12 mouse cellular contexts compared by ENCODE assay signal in genomic region chr6:8486391-8487043, GRCm38 (mm10). TPM values are rescaled to one million over a fixed set of nuclear protein-coding genes. Genes with fewer than 3 reads are reported as not detected.
A peak's percentile ranks its signal among the peaks of the same experiment; 100 is the strongest.
DNase-seq lines count a peak whose midpoint lies in the region; ATAC-seq and TF ChIP-seq lines count a peak whose summit lies in the region.
"Had no signal": no experiment of that assay in that cellular context is flagged by ENCODE, and none has a peak within 500 bp of the region (broad histone marks: within the 10 kb centered on the region; RNA-seq: fewer than 3 reads in every experiment).

No protein-coding gene starts in this region.

- H3K9me3 ChIP-seq in forebrain, postnatal 0 days (ENCODE audit: low read length), result no peaks in the 10 kb centered on the region
- H3K9me3 ChIP-seq in forebrain, embryonic 13.5 days (replicated peaks), result no peaks in the 10 kb centered on the region
- no peaks in the 10 kb centered on the region for H3K9me3 ChIP-seq in liver, embryonic 13.5 days (replicated peaks)
- H3K9me3 ChIP-seq in midbrain, postnatal 0 days (ENCODE audit: low read length), result no peaks in the 10 kb centered on the region
- H3K9me3 ChIP-seq: limb, embryonic 12.5 days had no signal

- peak; percentile 16 for DNase-seq in forebrain, postnatal 0 days
- no peak for DNase-seq in spleen, adult 2 months (ENCODE audit: low read depth in 1 of 2, low spot score in 2 of 2)
- DNase-seq in spleen, postnatal 36 days (ENCODE audit: low spot score in 2 of 2), result no peak
- DNase-seq in liver, embryonic 13.5 days, result no peak
- no peak for DNase-seq in midbrain, postnatal 0 days (ENCODE audit: low spot score)
- DNase-seq in cerebellum, postnatal 10 days, result no peak
- DNase-seq: adrenal gland, adult 8-10 months; right cerebral cortex, adult 18-20 months had no signal

- no peak overlapping the region for H3K9ac ChIP-seq in forebrain, postnatal 0 days
- H3K9ac ChIP-seq in forebrain, embryonic 13.5 days, result no peak overlapping the region
- peak overlapping the region; percentile 60 for H3K9ac ChIP-seq in liver, embryonic 13.5 days
- no peak overlapping the region for H3K9ac ChIP-seq in midbrain, postnatal 0 days (replicated peaks; ENCODE audit: low read length, poor library complexity, severe bottlenecking)
- H3K9ac ChIP-seq: limb, embryonic 12.5 days had no signal

- H3K27ac ChIP-seq in forebrain, postnatal 0 days (ENCODE audit: low read depth, low read length), result no peak overlapping the region
- no peak overlapping the region for H3K27ac ChIP-seq in forebrain, embryonic 13.5 days
- peak overlapping the region; percentile 84 for H3K27ac ChIP-seq in spleen, adult 2 months (ENCODE audit: insufficient read depth, low read length)
- H3K27ac ChIP-seq in liver, embryonic 13.5 days, result peak overlapping the region; percentile 93
- no peak overlapping the region for H3K27ac ChIP-seq in midbrain, postnatal 0 days (ENCODE audit: low read depth, low read length)
- H3K27ac ChIP-seq: limb, embryonic 12.5 days; macrophage had no signal

- no peak overlapping the region for H3K4me2 ChIP-seq in forebrain, postnatal 0 days (ENCODE audit: low read depth)
- no peak overlapping the region for H3K4me2 ChIP-seq in forebrain, embryonic 13.5 days
- peak overlapping the region; percentile 61 for H3K4me2 ChIP-seq in liver, embryonic 13.5 days
- no peak overlapping the region for H3K4me2 ChIP-seq in midbrain, postnatal 0 days (ENCODE audit: low read depth, low read length, poor library complexity, severe bottlenecking)
- H3K4me2 ChIP-seq: limb, embryonic 12.5 days had no signal

- no peak for TF ChIP-seq POLR2A in spleen, adult 2 months (IDR thresholded peaks at IDR 0.05; ENCODE audit: low read depth, low read length)

- no peak overlapping the region for H3K4me3 ChIP-seq in forebrain, postnatal 0 days (ENCODE audit: low read depth, low read length)
- H3K4me3 ChIP-seq in forebrain, embryonic 13.5 days, result no peak overlapping the region
- H3K4me3 ChIP-seq in spleen, adult 2 months (ENCODE audit: extremely low read depth, insufficient read depth, insufficient read length), result no peak overlapping the region
- H3K4me3 ChIP-seq in liver, embryonic 13.5 days (replicated peaks), result peak overlapping the region; percentile 43; the same call in 1 of the 2 replicates
- H3K4me3 ChIP-seq in midbrain, postnatal 0 days (ENCODE audit: low read depth, low read length), result no peak overlapping the region
- H3K4me3 ChIP-seq: limb, embryonic 12.5 days had no signal

- no peaks in the 10 kb centered on the region for H3K36me3 ChIP-seq in forebrain, postnatal 0 days (ENCODE audit: insufficient read depth)
- no peaks in the 10 kb centered on the region for H3K36me3 ChIP-seq in forebrain, embryonic 13.5 days (ENCODE audit: poor library complexity, severe bottlenecking)
- H3K36me3 ChIP-seq in spleen, adult 2 months (ENCODE audit: control insufficient read depth, insufficient read depth, low read length), result no peaks in the 10 kb centered on the region
- no peaks in the 10 kb centered on the region for H3K36me3 ChIP-seq in liver, embryonic 13.5 days
- no peaks in the 10 kb centered on the region for H3K36me3 ChIP-seq in midbrain, postnatal 0 days (ENCODE audit: insufficient read depth, low read length)
- H3K36me3 ChIP-seq: limb, embryonic 12.5 days had no signal

- H3K4me1 ChIP-seq in forebrain, postnatal 0 days (ENCODE audit: insufficient read depth), result no peaks in the 10 kb centered on the region
- H3K4me1 ChIP-seq in forebrain, embryonic 13.5 days, result peaks cover 10% of the 10 kb centered on the region
- H3K4me1 ChIP-seq in spleen, adult 2 months (ENCODE audit: control insufficient read depth, insufficient read depth, insufficient read length), result peaks cover 15% of the 10 kb centered on the region
- H3K4me1 ChIP-seq in liver, embryonic 13.5 days (replicated peaks), result peaks cover 47% of the 10 kb centered on the region
- no peaks in the 10 kb centered on the region for H3K4me1 ChIP-seq in midbrain, postnatal 0 days (ENCODE audit: insufficient read depth, low read length)

- no peak; the same call in 1 of the 2 replicates for ATAC-seq in forebrain, postnatal 0 days
- no peak; the same call in 1 of the 2 replicates for ATAC-seq in forebrain, embryonic 13.5 days
- ATAC-seq in liver, embryonic 13.5 days (ENCODE audit: low read depth), result no peak
- no peak for ATAC-seq in midbrain, postnatal 0 days (ENCODE audit: low FRiP score)
- no peak for ATAC-seq in megakaryocyte, adult 5-6 weeks (ENCODE audit: poor library complexity, severe bottlenecking)

- TF ChIP-seq CTCF in forebrain, postnatal 0 days (IDR thresholded peaks at IDR 0.05; ENCODE audit: low read depth), result 0 out of 2 replicates have a peak, but pooled peaks have one; percentile 11
- TF ChIP-seq CTCF in spleen, adult 2 months (IDR thresholded peaks at IDR 0.05; ENCODE audit: extremely low read depth, insufficient read depth, insufficient read length, insufficient replicate concordance), result no peak
- peak; percentile 31 for TF ChIP-seq CTCF in midbrain, postnatal 0 days (IDR thresholded peaks at IDR 0.05)

- 69% methylated on average over 17 of the region's 17 CpGs for WGBS in forebrain, postnatal 0 days
- 61% methylated on average over 17 of the region's 17 CpGs for WGBS in forebrain, embryonic 13.5 days
- 92% methylated on average over 17 of the region's 17 CpGs for WGBS in spleen, adult 2 months
- 82% methylated on average over 17 of the region's 17 CpGs for WGBS in liver, embryonic 13.5 days (ENCODE audit: insufficient replicate concordance)
- 65% methylated on average over 17 of the region's 17 CpGs for WGBS in midbrain, postnatal 0 days

- H3K27me3 ChIP-seq in forebrain, postnatal 0 days (ENCODE audit: insufficient read depth, low read length), result no peaks in the 10 kb centered on the region
- H3K27me3 ChIP-seq in forebrain, embryonic 13.5 days, result no peaks in the 10 kb centered on the region
- H3K27me3 ChIP-seq in spleen, adult 2 months (ENCODE audit: control insufficient read depth, insufficient read depth, low read length), result no peaks in the 10 kb centered on the region
- H3K27me3 ChIP-seq in liver, embryonic 13.5 days, result no peaks in the 10 kb centered on the region
- no peaks in the 10 kb centered on the region for H3K27me3 ChIP-seq in midbrain, postnatal 0 days (ENCODE audit: insufficient read depth, low read length)
- H3K27me3 ChIP-seq: limb, embryonic 12.5 days had no signal

RNA-seq across cellular contexts. Expression of gene Glcci1, which starts 22.9 kb away (rescaled TPM):
- 26.4 and 41.7 TPM in 2 replicates for total RNA-seq in forebrain, postnatal 0 days (2014; rRNA removed)
- 8.9 and 9.9 TPM in 2 replicates for polyA plus RNA-seq in forebrain, postnatal 0 days (2015; fragmentation: Nextera tagmentation; extraction: Ambion mirVana)
- polyA plus RNA-seq in forebrain, embryonic 13.5 days (2015; fragmentation: Nextera tagmentation; extraction: Ambion mirVana), result 9.6 and 14.6 TPM in 2 replicates
- polyA plus RNA-seq in spleen, adult 2 months (2012; rRNA removed), result 11.2 and 14.0 TPM in 2 replicates
- 1.1 and 1.5 TPM in 2 replicates for polyA plus RNA-seq in liver, embryonic 13.5 days (2015; fragmentation: Nextera tagmentation; extraction: Ambion mirVana)
- total RNA-seq in midbrain, postnatal 0 days (2014; rRNA removed), result 11.1 and 16.4 TPM in 2 replicates
- 5.0 and 5.1 TPM in 2 replicates for polyA plus RNA-seq in midbrain, postnatal 0 days (2015; fragmentation: Nextera tagmentation; extraction: Ambion mirVana)
- total RNA-seq in megakaryocyte, adult 5-6 weeks (2015), result 10.2 and 14.2 TPM in 2 replicates
- total RNA-seq in megakaryocyte, adult 5-6 weeks (2017), result 3.1 and 4.1 TPM in 2 replicates

Comparison
In these comparisons a context has a peak if more than half of its experiments do, and no peak if none do; other contexts are left out.
1. H3K27ac ChIP-seq: peak in spleen, adult 2 months (single experiment) and liver, embryonic 13.5 days (single experiment); none in forebrain, postnatal 0 days (single experiment), forebrain, embryonic 13.5 days (single experiment) and midbrain, postnatal 0 days (single experiment).